Mouse (Mus musculus): ENCODE measurements around the gene Nkd2. TPM values are rescaled to one million over a fixed set of nuclear protein-coding genes. Genes with fewer than 3 reads are reported as not detected.

Nkd2 gene
- polyA plus RNA-seq, 1 experiment from 2014 or later = 44.5 TPM

DNA sequence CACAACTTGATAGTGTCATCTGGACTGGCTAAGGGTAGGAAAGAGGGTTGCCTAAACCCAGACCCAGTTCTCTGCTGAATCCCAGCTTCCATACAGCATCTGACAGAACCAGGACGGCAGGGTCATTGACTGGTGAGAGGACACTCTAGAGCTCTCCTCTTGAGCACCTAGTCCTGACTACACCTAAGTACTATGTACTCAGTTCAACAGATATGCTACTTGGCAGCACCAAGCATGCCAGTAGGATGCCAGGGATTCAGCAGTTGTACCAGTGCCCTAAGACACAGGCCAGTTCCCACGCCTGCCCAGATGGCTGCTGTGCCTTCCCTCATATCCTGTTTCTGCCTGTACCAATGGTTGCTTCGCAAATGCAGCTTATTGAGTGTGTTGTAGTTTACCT, 34.5 kb downstream of the Nkd2 start:
- Histone ChIP-seq H3K36me3 (peaks cover 94% of the 10 kb centered on the region), H3K4me3 (no peak overlapping the region), H3K4me1 (no peaks in the 10 kb centered on the region), H3K9ac (no peak overlapping the region), H3K27me3 (no peaks in the 10 kb centered on the region), H3K4me2 (replicated peaks) (no peak overlapping the region), H3K27ac (no peak overlapping the region), H3K9me3 (no peaks in the 10 kb centered on the region)
- WGBS = 86% methylated on average over 3 of the region's 3 CpGs
- ATAC-seq (ENCODE audit: low FRiP score, low read depth) = no peak

DNA sequence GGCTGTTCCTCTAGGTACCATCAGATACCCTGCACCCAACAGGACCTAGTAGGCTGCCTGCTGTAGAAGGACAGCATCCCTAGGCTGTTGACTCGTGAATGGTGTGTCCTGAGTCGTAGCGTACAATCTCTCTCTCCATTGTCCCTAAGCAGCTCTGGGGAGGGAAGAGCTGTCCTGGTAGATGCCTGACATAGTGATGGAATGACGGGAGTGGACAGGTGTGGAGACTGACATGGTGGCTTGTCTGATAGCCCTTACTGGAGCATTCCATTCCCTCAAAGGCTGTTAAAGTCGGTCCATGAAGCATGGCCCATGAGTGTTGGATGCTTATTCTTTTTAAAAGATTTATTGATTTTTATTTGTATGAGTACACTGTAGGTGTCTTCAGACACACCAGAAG, 42.5 kb downstream of the Nkd2 start:
- Histone ChIP-seq H3K27me3 (no peaks in the 10 kb centered on the region), H3K36me3 (peaks cover 93% of the 10 kb centered on the region), H3K9me3 (no peaks in the 10 kb centered on the region), H3K4me3 (no peak overlapping the region), H3K4me2 (replicated peaks) (no peak overlapping the region), H3K9ac (no peak overlapping the region), H3K4me1 (no peaks in the 10 kb centered on the region), H3K27ac (no peak overlapping the region)
- no peak for ATAC-seq (ENCODE audit: low FRiP score, low read depth)
- WGBS = 91% methylated on average over 5 of the region's 5 CpGs

DNA sequence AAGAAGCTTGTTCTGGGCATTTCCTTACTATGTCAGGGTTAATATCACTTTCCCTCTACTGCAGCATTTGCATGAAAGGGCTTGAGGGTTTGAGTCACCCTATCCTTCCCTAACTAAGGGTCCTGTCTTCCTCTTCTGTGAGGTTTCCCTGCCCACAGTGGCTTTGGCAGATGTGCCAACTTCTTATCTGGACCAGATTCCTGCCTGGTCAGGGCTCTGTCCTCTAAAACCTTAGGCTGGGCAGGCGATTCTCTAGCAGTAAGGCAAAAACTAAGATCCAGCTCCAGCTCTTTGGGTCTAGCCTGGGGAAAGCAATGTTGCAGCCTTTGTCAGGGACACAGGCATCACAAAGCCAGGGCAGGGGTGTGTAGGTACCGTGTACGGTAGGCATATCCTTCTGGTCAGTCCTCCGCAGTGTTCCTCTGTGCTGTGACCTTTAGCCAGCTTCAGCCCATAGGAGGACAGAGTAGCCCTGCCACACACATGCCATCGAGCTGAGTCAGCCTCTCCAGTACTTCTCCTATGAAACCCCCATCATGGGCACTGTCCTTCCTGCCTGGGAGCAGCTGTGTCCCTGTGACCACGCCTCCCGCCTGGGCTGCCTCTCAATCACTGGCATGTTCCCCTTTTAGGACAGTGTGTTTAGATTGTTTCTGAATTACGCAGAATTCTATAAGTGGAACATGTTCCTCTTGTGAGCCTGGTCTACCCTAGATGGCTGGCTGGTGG, 43.8 kb downstream of the Nkd2 start:
- 90% methylated on average over 8 of the region's 8 CpGs for WGBS
- H3K27ac ChIP-seq = no peak overlapping the region
- no peaks in the 10 kb centered on the region for H3K9me3 ChIP-seq
- H3K36me3 ChIP-seq = peaks cover 93% of the 10 kb centered on the region
- no peaks in the 10 kb centered on the region for H3K4me1 ChIP-seq
- 0 out of 2 replicates have a peak, but pooled peaks have one; percentile 22 for ATAC-seq (ENCODE audit: low FRiP score, low read depth)
- no peak overlapping the region for H3K9ac ChIP-seq
- no peak overlapping the region for H3K4me2 ChIP-seq (replicated peaks)
- no peaks in the 10 kb centered on the region for H3K27me3 ChIP-seq
- no peak overlapping the region for H3K4me3 ChIP-seq

DNA sequence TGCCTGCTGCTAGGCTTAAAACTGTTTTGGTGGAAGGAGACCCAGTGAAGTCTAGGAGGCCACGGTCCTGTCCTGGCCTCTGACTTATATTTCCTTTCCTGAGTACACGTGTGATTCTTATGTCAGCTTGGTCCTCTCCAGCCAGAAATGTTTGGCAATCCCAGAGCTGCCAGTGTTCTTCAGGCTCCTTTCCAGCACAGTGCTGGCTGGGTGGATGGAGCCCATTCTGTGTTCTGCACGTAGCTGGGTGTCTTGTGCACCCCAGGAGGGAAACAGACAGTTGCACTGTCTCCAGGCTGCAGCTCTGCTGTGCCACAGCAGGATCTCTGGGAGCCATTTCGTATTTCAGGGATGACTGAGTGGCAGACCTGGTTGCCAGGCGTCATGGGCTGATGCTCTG, 48.3 kb downstream of the Nkd2 start:
- no peak overlapping the region for H3K9ac ChIP-seq
- ATAC-seq (ENCODE audit: low FRiP score, low read depth) = no peak
- H3K27ac ChIP-seq = no peak overlapping the region
- WGBS = 84% methylated on average over 5 of the region's 5 CpGs
- no peaks in the 10 kb centered on the region for H3K9me3 ChIP-seq
- no peak overlapping the region for H3K4me2 ChIP-seq (replicated peaks)
- H3K36me3 ChIP-seq = peaks cover 98% of the 10 kb centered on the region
- H3K4me1 ChIP-seq = no peaks in the 10 kb centered on the region
- no peak overlapping the region for H3K4me3 ChIP-seq
- H3K27me3 ChIP-seq = no peaks in the 10 kb centered on the region

DNA sequence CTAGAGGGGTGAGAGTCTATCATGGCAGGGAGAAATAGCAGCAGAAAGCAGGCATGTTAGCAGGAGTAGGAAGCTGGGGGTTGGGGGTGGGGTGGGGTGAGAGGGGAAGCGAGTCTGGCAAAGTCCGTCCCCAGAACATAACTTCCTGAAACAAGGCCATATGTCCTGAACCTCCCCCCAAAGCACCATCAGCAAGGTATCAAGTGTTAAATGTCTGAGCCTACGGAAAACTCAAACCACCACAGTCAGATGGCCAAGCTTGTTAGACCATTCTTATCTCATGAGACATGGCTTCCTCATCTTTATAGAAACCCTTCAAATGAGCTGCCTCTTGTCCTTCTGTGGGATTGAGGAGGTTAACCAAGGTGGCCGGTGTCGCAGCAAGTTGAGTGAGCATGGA, 54.3 kb downstream of the Nkd2 start:
- H3K27ac ChIP-seq = no peak overlapping the region
- H3K36me3 ChIP-seq = peaks cover 93% of the 10 kb centered on the region
- no peak overlapping the region for H3K4me2 ChIP-seq (replicated peaks)
- 92% methylated on average over 5 of the region's 5 CpGs for WGBS
- H3K9me3 ChIP-seq = no peaks in the 10 kb centered on the region
- H3K4me1 ChIP-seq = no peaks in the 10 kb centered on the region
- no peaks in the 10 kb centered on the region for H3K27me3 ChIP-seq
- no peak for ATAC-seq (ENCODE audit: low FRiP score, low read depth)
- no peak overlapping the region for H3K9ac ChIP-seq
- no peak overlapping the region for H3K4me3 ChIP-seq

DNA sequence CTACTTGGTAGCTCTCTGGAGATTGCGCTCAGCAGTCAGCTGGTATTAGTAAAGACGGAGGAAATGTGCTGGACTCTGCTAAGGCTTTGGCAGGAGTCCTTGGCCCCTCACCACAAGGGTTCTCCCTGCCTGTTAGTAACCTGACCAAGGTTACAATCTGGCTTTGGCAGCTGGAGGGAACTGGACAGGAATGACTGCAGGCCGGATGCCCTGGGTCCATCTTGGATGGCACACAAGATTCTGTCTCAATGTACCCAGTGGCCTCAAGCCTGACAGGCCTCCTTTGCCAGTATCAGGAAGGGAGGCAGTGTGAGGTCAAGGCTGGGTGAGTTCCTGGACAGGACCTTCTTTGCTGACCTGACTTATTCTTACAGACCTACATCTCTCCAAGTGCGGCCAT, 55.3 kb downstream of the Nkd2 start:
- WGBS = 96% methylated on average over 4 of the region's 4 CpGs
- peaks cover 93% of the 10 kb centered on the region for H3K36me3 ChIP-seq

DNA sequence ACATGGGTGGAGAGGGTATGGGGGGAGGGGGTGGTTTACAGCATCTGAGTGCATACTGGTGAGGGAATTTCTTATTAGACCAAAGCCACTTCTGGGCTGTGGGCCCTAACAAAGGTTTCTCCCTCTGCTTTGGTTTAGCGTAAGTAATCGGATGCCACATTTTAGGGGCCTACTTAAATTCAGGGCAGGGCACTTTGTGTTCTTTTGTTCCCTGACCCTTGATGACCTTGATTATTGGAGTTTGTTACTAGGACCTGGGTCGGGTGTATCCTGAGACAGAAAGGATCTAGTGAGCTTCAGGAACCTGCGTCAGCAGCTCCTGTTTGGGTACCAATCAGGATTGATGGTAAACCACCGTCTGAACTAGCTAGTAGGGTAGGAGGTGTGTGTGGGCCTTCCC, 64.9 kb downstream of the Nkd2 start:
- H3K4me3 ChIP-seq = no peak overlapping the region
- H3K9me3 ChIP-seq = no peaks in the 10 kb centered on the region
- H3K36me3 ChIP-seq = peaks cover 48% of the 10 kb centered on the region
- 40% methylated on average over 5 of the region's 5 CpGs for WGBS
- H3K27ac ChIP-seq = no peak overlapping the region
- no peak for ATAC-seq (ENCODE audit: low FRiP score, low read depth)
- H3K4me2 ChIP-seq (replicated peaks) = no peak overlapping the region
- H3K27me3 ChIP-seq = no peaks in the 10 kb centered on the region
- H3K4me1 ChIP-seq = 0 out of 2 replicates have a peak, but pooled peaks cover 3% of the 10 kb centered on the region
- no peak overlapping the region for H3K9ac ChIP-seq

More for the DNA sequence above, 55.3 kb downstream of the Nkd2 start:
- no peaks in the 10 kb centered on the region for H3K9me3 ChIP-seq
- no peak for ATAC-seq (ENCODE audit: low FRiP score, low read depth)
- no peak overlapping the region for H3K4me3 ChIP-seq
- H3K4me2 ChIP-seq (replicated peaks) = no peak overlapping the region
- no peaks in the 10 kb centered on the region for H3K27me3 ChIP-seq
- H3K4me1 ChIP-seq = no peaks in the 10 kb centered on the region
- H3K27ac ChIP-seq = no peak overlapping the region
- H3K9ac ChIP-seq = no peak overlapping the region

DNA sequence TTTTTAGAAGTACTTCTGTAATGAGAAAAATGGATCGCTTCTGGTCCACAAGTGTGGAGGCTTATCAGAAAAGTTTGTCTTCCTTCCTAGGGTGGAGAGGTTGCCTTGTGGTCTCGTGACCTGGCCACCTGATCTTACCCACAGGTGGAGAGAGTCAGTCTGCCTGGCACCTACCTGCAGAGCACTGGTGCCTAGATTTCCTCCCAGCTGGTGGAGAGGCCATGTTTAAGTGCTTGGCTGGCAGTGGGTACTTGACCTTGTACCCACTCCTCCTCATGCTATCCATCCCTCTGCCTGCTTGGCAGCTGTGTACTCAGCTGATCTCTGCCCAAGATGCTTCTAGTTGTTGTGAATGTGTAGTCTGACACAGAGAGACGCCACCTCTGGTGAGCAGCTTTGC, 69.9 kb downstream of the Nkd2 start:
- no peak overlapping the region for H3K4me3 ChIP-seq
- no peak overlapping the region for H3K9ac ChIP-seq
- no peaks in the 10 kb centered on the region for H3K27me3 ChIP-seq
- no peaks in the 10 kb centered on the region for H3K9me3 ChIP-seq
- WGBS = 76% methylated on average over 3 of the region's 3 CpGs
- H3K4me2 ChIP-seq (replicated peaks) = no peak overlapping the region
- H3K36me3 ChIP-seq = peaks cover 7% of the 10 kb centered on the region
- no peak overlapping the region for H3K27ac ChIP-seq
- no peak for ATAC-seq (ENCODE audit: low FRiP score, low read depth)
- H3K4me1 ChIP-seq = peaks cover 17% of the 10 kb centered on the region

DNA sequence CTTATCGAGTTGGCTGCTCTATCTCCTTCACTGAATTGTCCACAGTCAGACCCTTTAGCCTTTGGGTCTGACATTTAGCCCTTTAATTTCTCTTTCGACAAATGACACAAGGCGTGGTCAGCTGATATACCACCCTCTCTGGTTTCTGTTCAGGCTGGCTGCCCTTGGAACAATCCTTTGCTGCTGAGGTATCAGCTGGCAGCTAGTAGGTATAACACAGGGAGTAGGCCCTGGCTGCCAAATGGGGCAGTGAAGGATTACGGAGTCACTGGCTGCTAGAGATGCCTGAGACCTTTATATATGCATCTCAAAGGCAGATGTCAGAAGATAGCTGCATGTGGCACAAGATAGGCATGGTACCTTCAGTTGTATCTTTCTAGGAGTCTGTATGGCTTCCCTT, 71.6 kb downstream of the Nkd2 start:
- H3K9me3 ChIP-seq = no peaks in the 10 kb centered on the region
- no peak overlapping the region for H3K9ac ChIP-seq
- no peak overlapping the region for H3K4me3 ChIP-seq
- H3K4me2 ChIP-seq (replicated peaks) = no peak overlapping the region
- no peak overlapping the region for H3K27ac ChIP-seq
- WGBS = 76% methylated on average over 4 of the region's 4 CpGs
- no peak for ATAC-seq (ENCODE audit: low FRiP score, low read depth)
- H3K27me3 ChIP-seq = no peaks in the 10 kb centered on the region
- peaks cover 30% of the 10 kb centered on the region for H3K4me1 ChIP-seq
- peaks cover 7% of the 10 kb centered on the region for H3K36me3 ChIP-seq

DNA sequence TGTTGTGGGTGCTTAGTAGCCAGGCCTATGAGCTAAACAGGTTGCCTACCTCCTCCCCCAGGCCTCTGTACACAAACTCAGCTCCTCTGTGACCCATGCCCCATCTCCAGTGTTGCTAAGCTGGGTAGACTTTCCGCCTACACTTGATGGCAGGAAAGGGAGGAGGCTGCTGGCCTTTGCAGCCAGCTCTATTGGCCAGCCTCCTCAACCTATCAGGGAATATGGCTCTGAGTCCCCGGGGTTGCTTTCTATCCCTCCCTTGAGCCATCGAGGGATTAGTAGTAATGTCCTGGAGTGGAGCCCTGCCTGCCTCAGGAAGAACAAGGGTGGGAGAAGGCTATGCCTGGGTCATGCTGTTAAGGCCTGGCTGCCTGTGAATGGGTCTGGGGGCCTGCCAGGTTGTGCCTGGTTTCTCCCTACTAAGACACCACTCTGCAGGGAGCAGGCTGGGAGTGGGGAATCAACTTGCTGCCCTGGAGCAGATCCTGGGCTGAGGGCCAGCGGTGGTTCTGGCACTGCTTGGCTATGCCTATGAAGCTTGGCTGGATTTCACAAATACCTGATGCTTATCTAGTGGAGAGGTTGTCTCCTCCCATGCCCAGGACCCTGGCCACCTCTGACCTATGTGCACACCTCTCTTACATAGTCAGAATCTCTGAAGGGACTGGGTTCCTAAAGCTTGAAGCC, 73.8 kb downstream of the Nkd2 start:
- H3K4me1 ChIP-seq = peaks cover 39% of the 10 kb centered on the region
- WGBS = 71% methylated on average over 4 of the region's 4 CpGs
- no peak overlapping the region for H3K4me3 ChIP-seq
- H3K4me2 ChIP-seq (replicated peaks) = no peak overlapping the region
- ATAC-seq (ENCODE audit: low FRiP score, low read depth) = 0 out of 2 replicates have a peak, but pooled peaks have one; percentile 14
- H3K27ac ChIP-seq = peak overlapping the region; percentile 28; the same call in 1 of the 2 replicates
- no peaks in the 10 kb centered on the region for H3K9me3 ChIP-seq
- H3K9ac ChIP-seq = no peak overlapping the region
- H3K27me3 ChIP-seq = no peaks in the 10 kb centered on the region
- peaks cover 2% of the 10 kb centered on the region; the same call in 1 of the 2 replicates for H3K36me3 ChIP-seq

DNA sequence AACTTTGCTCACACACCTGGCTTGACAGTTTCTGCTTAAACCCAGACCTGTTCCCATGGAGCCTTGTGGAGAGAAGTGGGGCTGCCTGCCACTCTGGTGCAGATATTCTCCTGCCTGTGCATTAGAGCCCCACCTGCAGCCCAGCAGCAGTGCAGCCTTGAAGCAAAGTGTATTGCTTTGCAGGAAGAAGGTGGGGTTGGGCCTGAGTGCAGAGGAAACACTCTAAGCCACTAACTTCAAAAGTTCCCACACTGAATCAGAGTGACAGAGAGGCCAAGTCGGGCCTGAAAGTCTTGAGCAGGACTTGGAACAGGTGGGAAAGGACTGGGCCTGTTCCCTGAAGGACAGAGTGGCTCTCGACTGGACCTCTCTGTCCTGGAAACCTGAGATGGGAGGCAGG, 74.8 kb downstream of the Nkd2 start:
- H3K36me3 ChIP-seq = peaks cover 7% of the 10 kb centered on the region

DNA sequence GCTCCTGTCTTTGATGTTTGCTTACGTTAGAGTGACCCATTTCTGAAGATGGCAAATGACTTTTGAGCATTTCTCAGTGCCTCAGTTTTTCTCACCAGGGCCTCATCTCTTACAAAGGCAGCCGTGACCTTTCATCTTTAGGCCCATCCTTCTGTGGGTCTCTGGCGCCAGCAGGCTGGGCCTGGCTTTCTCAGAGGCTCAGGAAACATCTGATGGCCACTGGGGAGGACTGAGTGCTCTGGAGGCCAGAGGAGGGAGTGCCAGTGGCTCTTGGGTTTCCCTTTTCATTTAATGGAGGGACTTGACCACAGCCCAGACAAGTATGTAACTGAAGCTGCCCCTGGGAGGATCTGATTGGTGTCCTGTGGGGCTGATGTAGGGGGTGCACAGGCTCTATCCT, 76.3 kb downstream of the Nkd2 start:
- no peaks in the 10 kb centered on the region for H3K27me3 ChIP-seq
- peaks cover 7% of the 10 kb centered on the region for H3K36me3 ChIP-seq
- H3K27ac ChIP-seq = no peak overlapping the region
- whole genome bisulfite sequencing = 36% methylated on average over 3 of the region's 3 CpGs
- H3K9ac ChIP-seq = no peak overlapping the region
- H3K9me3 ChIP-seq = no peaks in the 10 kb centered on the region
- peaks cover 56% of the 10 kb centered on the region for H3K4me1 ChIP-seq
- ATAC-seq (ENCODE audit: low FRiP score, low read depth) = no peak
- no peak overlapping the region for H3K4me3 ChIP-seq
- no peak overlapping the region for H3K4me2 ChIP-seq (replicated peaks)

More for the DNA sequence above, 74.8 kb downstream of the Nkd2 start:
- Histone ChIP-seq H3K4me1 (peaks cover 43% of the 10 kb centered on the region), H3K27ac (peak overlapping the region; percentile 22; the same call in 1 of the 2 replicates), H3K4me3 (no peak overlapping the region), H3K9ac (no peak overlapping the region), H3K9me3 (no peaks in the 10 kb centered on the region), H3K4me2 (replicated peaks) (no peak overlapping the region), H3K27me3 (no peaks in the 10 kb centered on the region)
- 39% methylated on average over 2 of the region's 2 CpGs for WGBS
- ATAC-seq (ENCODE audit: low FRiP score, low read depth) = no peak
